Comparison of ENCODE assay signal across 20 mouse cellular contexts in genomic region chr16:24166496-24166895, GRCm38 (mm10).
DNase-seq lines count a peak whose midpoint lies in the region.
"Had no signal": no experiment of that assay in that cellular context is flagged by ENCODE, and none has a peak within 500 bp of the region (broad histone marks: within the 10 kb centered on the region; RNA-seq: fewer than 3 reads in every experiment).

No protein-coding gene starts in this region.

- no peaks in the 10 kb centered on the region for H3K9me3 ChIP-seq in midbrain, embryonic 10.5 days (replicated peaks)
- H3K9me3 ChIP-seq: embryonic facial prominence, embryonic 10.5 days; embryonic facial prominence, embryonic 12.5 days; forebrain, embryonic 13.5 days; forebrain, embryonic 15.5 days had no signal

- H3K36me3 ChIP-seq in midbrain, embryonic 10.5 days = no peaks in the 10 kb centered on the region
- H3K36me3 ChIP-seq: embryonic facial prominence, embryonic 10.5 days; embryonic facial prominence, embryonic 12.5 days; forebrain, embryonic 15.5 days; G1E had no signal

- DNase-seq in adrenal gland, postnatal 14 days = peak; percentile 33
- DNase-seq in adrenal gland, postnatal 4 days (ENCODE audit: low spot score in 2 of 2) = no peak
- DNase-seq in heart, adult 11 months = peak; percentile 68
- DNase-seq in heart, adult 8-10 months (ENCODE audit: low spot score) = no peak
- peak; percentile 94 for DNase-seq in adipocyte (ENCODE audit: low spot score)
- DNase-seq in right cerebral cortex, postnatal 36 days (ENCODE audit: low spot score in 2 of 2) = no peak
- DNase-seq in midbrain, embryonic 10.5 days (ENCODE audit: low spot score) = no peak
- DNase-seq: adrenal gland, adult 2 months; cerebellum, adult 11-12 months; cerebellum, adult 2 months; cerebellum, adult 9-10 months; cerebellum, postnatal 10 days; cerebellum, postnatal 25 days; forebrain, postnatal 0 days had no signal

- peaks cover 7% of the 10 kb centered on the region for H3K4me1 ChIP-seq in midbrain, embryonic 10.5 days
- H3K4me1 ChIP-seq: forebrain, embryonic 13.5 days; forebrain, embryonic 15.5 days had no signal

- H3K27ac ChIP-seq in midbrain, embryonic 10.5 days (replicated peaks) = no peak overlapping the region
- H3K27ac ChIP-seq: forebrain, embryonic 13.5 days; forebrain, embryonic 15.5 days had no signal

- no peaks in the 10 kb centered on the region for H3K27me3 ChIP-seq in midbrain, embryonic 10.5 days (ENCODE audit: low read depth, poor library complexity, severe bottlenecking)
- H3K27me3 ChIP-seq: embryonic facial prominence, embryonic 12.5 days; forebrain, embryonic 13.5 days; forebrain, embryonic 15.5 days; Patski had no signal

- H3K4me3 ChIP-seq in midbrain, embryonic 10.5 days = no peak overlapping the region
- H3K4me3 ChIP-seq: embryonic facial prominence, embryonic 10.5 days; embryonic facial prominence, embryonic 12.5 days; forebrain, embryonic 13.5 days; forebrain, embryonic 15.5 days had no signal

Comparison
In these comparisons a context has a peak if more than half of its experiments do, and no peak if none do; other contexts are left out.
1. DNase-seq: peak in adrenal gland, postnatal 14 days (single experiment), heart, adult 11 months (single experiment) and adipocyte (single experiment); none in adrenal gland, postnatal 4 days (0 of 2), heart, adult 8-10 months (single experiment), right cerebral cortex, postnatal 36 days (0 of 2) and midbrain, embryonic 10.5 days (single experiment).